Mouse (Mus musculus) megakaryocyte, embryonic 14.5 days (primary cell): ENCODE data around the gene Mrpl45.

Experiments used
- FLI1 ChIP-seq: IDR thresholded peaks from 2 replicates; pipeline ENCODE4 v1.6.1; 2012; ENCODE audit warnings: low read length, inconsistent platforms, mixed read lengths
- GATA1 ChIP-seq: IDR thresholded peaks from 3 replicates; pipeline ENCODE4 v1.6.1; 2012; ENCODE audit warnings: mixed read lengths, low read length, inconsistent platforms, borderline replicate concordance

GRCm38 (mm10) chr11:97362943-97363643 is 47.6 kb downstream of the Mrpl45 start:
- no peak for TF ChIP-seq GATA1
- TF ChIP-seq FLI1 = no peak
